Mouse (Mus musculus) mesoderm, embryonic 11.5 days (tissue): ENCODE data around the gene Cldnd2.
"Not testable (repeated sequence)": the region's sequence is repeated elsewhere in the genome, so short reads cannot be mapped to it uniquely, and the experiment has no call there.

Experiments
- DNase-seq: peaks from one replicate; pipeline ENCODE4 v3.0.0-alpha.2; 2012; ENCODE audit warnings: low read depth, low spot score

Cldnd2 gene

GRCm38 (mm10) chr7:43440482-43440881, at the start of gene Cldnd2:
Cldnd2 (plus strand) TSS chr7:43440782.
- DNase-seq, result no peak

GRCm38 (mm10) chr7:43392349-43393121, 48.0 kb upstream of the Cldnd2 start:
- no peak for DNase-seq

DNA sequence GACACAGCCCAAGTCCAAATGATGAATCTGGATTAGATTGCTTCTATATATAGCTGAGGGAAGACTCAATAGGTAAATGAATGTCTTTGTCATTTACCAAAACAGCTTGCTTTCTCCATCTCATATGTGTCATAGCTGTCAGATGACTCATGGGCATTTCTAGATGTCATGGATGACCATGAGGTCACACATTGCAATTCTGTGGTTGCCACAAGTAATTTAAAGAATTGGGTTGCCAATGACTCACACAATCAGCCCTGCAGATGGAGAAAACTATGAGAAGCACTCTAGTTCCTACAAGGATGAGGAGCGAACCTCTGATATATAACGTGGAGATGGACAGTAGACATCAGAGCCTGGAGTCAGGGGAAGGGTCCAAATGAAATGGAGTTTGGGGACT, 41.1 kb upstream of the Cldnd2 start:
- DNase-seq, result no peak

DNA sequence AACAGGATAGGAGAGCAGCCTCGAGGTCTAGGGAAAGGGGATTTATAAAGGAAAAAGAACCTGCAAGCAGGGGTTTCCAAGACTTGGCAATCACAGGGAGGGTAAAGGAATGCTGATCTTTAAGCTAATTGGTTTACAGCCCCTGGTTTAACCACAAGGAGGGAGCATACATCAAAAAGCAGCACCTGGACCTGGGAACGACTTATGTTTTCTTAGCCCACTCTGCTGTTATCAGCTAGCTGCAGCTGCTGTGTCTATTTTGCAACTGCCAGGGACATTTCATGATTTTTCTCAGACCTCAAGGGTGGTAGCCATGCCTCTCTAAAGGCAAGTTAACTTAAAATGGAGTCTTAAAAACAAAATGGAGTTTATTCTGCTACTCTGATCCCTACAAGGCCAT, 37.9 kb upstream of the Cldnd2 start:
- no peak for DNase-seq

DNA sequence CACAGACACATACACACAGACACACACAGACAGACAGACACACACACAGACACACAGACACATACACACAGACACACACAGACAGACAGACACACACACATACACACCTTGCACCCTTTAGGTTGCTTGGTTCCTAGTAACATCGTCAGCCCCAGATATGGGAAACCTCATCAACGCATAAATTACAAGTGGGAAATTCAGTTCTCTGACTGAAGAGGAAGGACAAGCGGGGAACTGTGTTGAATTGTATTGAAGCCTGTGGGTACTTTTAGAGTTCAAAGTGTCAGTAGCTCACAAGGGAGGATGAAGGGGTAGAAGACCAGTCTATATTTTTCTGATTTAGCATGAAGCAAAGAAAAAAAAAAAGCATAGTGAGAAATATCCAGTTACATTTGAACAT, 33.0 kb upstream of the Cldnd2 start:
- no peak for DNase-seq

DNA sequence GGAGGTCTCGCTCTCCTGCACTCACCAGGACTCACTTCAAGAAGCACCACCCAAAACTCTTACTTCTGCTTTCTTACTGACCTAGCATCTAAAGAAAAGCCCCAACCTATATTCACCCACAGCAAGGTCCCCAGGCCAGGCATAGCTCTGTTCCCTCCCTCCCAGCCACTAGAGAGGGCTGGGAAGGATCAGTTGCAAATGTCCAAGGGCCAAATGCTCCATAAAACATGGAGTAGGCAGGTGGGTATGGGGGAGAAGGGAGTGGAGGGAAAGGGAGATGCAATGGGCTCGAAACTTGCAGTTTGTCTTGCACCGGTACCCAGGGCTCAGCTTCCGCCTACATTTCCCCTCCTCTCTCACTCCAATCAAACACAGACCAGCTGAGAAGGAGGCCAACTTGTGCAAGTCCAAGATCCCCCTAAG, 32.4 kb upstream of the Cldnd2 start, which contains the start of gene Siglecg:
TSS of gene Siglecg (plus strand) at position 74 of the 423 bp plus-strand sequence.
- DNase-seq, result no peak

GRCm38 (mm10) chr7:43409084-43409483, 31.5 kb upstream of the Cldnd2 start:
- no peak for DNase-seq

GRCm38 (mm10) chr7:43411724-43412123, 28.9 kb upstream of the Cldnd2 start:
- DNase-seq, result not testable (repeated sequence)

GRCm38 (mm10) chr7:43417298-43417697, 23.3 kb upstream of the Cldnd2 start:
- DNase-seq, result no peak

DNA sequence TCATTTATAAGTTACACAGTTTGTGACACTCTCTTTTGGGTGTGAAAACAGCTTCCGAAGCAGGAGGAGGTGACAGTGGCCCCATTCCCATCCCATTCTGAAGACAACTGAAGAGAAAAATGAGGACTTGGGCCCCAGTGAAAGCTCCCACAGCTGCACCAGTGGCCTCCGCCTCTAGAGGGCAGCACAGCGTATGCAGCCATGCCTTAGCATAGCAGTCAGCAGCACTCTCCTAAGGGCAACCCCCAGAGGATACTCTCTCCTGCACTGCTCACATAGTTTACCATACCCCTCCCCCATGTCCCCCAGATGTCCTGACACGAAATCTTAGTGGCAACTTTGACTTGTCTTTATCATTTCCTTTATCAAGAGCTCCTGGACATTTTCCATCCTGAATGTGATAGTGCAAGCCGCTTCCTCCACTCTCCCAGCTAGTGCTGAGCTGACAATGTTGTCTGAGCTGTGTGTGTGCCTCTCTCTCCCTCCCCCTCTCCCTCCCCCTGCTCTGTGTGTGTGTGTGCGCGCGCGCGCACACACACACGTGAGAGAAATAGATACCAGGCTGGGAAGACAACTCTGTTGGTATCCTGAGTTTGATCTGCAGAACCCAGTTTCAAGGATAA, 17.5 kb upstream of the Cldnd2 start:
- DNase-seq, result peak; percentile 83

GRCm38 (mm10) chr7:43423991-43424625, 16.5 kb upstream of the Cldnd2 start:
- DNase-seq, result no peak

DNA sequence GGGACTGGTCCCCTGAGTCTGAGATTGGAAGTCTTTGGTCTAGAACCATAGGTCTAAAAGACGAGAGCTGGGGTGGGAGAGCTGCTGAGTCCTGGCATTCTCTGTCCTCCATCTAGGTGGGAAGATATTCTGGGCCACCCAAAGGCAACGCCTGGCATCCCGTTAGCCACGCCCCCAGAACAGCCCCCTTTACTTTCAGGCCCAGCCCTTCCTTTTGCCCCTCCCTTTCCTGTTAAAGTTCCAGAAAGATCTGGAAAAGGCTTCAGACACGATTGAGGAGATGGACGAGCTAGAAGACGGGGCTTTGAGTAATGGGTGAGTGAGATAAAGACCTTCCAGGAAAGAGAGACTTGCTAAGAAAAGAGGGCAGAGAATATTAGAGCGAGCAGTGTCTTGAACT, 13.2 kb upstream of the Cldnd2 start, which contains the start of gene Lim2:
TSS of gene Lim2 (plus strand) at position 265 of the 400 bp plus-strand sequence.
- no peak for DNase-seq

DNA sequence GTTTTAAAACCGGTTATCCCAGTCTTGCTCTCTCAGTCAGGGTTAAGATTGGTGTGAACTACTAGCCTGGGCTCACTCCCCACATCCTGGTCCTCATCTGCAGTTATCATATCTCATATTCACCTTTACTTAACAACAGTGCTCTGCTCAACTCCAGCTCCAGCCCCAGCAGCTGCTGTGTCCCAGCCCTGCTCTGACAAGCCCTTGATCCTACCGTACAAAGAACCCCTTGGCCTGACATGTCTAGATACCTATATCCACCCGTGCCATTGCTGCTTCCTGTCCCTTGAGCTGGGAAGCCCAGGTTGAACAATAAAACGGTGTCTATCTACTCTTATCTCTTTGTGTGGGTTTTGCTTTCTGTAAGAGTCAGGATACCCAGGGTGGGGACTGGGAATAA, 11.1 kb upstream of the Cldnd2 start:
- no peak for DNase-seq

GRCm38 (mm10) chr7:43432891-43433290, 7.7 kb upstream of the Cldnd2 start:
- DNase-seq, result no peak

GRCm38 (mm10) chr7:43434676-43435075, 5.9 kb upstream of the Cldnd2 start:
- no peak for DNase-seq

GRCm38 (mm10) chr7:43436341-43437255, 4.0 kb upstream of the Cldnd2 start, which contains the start of gene Nkg7:
Nkg7 (plus strand) TSS chr7:43437073.
- no peak for DNase-seq

- no peak for DNase-seq
Observed at GRCm38 (mm10) chr7:43438611-43439010, 2.0 kb upstream of the Cldnd2 start.

DNA sequence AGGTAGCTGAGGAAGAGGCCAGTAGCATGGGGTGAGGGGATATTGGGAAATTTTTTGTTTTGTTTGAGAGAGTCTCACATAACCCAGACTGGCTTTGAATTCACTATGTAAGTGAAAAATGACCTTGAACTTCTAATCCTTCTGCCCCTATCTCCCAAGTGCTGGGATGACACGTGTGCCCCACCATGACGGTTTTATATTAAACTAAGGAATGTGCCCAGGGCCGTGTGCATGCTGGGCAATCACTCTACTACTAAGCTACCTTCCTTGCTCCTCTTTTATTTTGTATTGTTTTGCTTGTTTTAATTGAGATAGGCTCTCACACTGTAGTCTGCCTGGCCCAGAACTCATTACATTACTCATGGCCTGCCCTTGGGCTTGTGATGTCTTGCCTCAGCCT, 489 bp downstream of the Cldnd2 start:
- DNase-seq, result no peak

DNA sequence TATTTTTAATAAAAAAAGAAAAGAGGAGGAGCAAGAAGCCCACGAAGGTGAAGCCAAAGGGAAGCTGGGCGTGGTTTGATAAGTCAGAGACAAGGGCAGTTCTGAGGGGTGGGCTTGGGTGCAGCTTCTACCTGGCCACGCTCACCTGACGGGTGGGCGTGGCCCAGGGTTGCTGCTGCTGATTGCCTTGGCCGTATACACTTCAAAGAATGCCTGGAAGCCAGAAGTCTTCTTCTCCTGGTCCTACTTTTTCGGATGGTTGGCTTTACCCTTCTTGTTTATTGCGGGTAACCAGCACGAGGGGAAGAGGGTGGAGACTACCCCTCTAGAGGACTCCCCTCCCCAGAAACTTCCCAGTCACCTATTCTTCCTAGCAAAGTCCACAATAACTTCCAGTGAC, 2.1 kb downstream of the Cldnd2 start:
- no peak for DNase-seq

- DNase-seq, result peak; percentile 78
Observed at GRCm38 (mm10) chr7:43443126-43443916, 2.7 kb downstream of the Cldnd2 start.

DNA sequence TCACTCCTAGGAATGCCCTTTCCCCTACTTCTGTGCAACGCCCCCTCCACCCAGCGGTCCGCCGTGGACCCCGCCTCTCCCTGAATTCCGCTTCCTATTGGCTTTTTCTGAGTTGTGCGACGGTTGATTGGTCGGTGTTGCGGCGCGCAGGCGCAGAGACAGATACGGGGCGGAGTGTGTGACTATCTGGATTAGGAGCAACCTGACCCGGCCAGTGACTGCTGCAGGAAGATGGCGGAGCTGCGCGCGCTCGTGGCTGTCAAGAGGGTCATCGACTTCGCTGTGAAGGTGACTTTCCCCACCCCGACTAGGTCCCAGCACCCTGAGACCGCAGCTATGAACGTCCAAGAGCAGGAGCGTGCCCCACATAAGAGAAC, 3.3 kb downstream of the Cldnd2 start, which contains the start of the genes Etfb and Gm45233:
TSS of gene Etfb (plus strand) at position 167 of the 377 bp plus-strand sequence.
TSS of gene Gm45233 (plus strand) at position 212 of the 377 bp plus-strand sequence.
- peak; percentile 97 for DNase-seq
